Mouse (Mus musculus) kidney, postnatal 14 days (tissue): ENCODE measurements at regions not wholly inside any gene's neighbourhood (a gene's known extent, or its start where the extent isn't known, plus 50 kb on each side); places are given as distances from the start of the nearest gene placed in this dataset.
A peak's percentile ranks its signal among the peaks of the same experiment; 100 is the strongest.

Experiments used
- DNase-seq: peaks from one replicate; pipeline ENCODE4 v3.0.0; 2022; ENCODE audit warnings: mixed read lengths

- no peak for DNase-seq
These were observed 196.1 kb upstream of the Gm6657 start for GRCm38 (mm10) chr12:77997916-77998315.

- no peak for DNase-seq
These were observed 193.6 kb upstream of the Gm6657 start for GRCm38 (mm10) chr12:78000401-78000800.

DNA sequence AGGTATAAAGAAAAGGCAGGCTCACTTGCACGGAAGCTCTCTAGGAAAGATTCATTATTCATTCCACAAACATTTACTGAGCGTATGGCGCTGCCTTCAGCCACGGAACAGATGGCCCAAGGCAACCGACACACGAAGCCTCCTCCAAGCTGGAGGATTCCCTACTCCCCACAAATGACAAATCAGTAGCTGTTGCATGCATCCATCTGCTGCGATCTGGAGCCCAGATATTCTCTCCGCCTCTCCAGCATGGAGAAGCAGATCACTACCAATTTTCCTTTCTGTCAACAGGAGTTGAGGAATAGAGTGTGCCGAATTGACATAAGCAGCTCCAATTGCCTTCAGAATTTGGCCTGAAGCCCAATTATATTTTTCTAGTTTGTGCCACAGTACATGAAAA is 192.2 kb upstream of the Gm6657 start:
- no peak for DNase-seq

GRCm38 (mm10) chr12:78033766-78034165 is 160.3 kb upstream of the Gm6657 start:
- DNase-seq = no peak

DNA sequence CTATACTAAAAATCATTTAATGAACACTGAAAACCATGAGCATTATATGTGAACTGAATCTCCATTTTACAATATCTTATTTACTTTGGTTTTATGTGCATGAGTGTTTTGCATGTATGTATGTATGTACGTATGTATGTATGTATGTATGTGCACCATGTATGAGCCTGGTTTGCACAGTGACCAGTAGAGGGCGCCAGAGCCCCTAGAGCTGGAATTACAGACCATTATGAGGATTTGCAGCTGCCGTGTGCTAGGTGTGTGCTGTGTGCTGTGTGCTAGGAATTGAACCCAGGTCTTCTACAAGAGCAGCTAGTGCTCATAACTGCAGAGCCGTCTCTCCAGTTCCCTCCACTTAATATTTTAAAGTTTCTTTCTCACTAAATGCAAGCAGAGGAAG is 147.5 kb upstream of the Gm6657 start:
- no peak for DNase-seq

- DNase-seq = peak; percentile 50
These were observed 138.1 kb upstream of the Gm6657 start for GRCm38 (mm10) chr12:78055956-78056355.

GRCm38 (mm10) chr12:78057166-78057565 is 136.9 kb upstream of the Gm6657 start:
- DNase-seq = no peak

DNA sequence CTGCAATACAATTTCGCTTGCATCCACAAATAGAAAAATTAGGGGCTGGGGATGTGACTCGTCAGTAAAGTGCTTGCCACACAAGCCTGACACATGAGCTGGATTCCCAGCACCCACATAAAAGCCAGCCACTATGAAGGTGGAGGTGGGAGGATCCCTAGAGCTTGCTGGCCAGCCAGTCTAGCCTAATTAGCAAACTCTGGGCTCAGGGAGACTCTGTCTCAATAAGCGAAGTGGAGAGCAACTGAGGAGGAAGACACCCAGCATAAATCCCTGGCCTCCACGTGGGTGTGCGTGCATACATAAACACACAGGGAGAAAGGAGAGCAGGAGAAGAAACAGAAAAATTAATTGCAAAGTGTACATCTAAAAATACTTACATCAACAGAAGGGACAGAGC is 134.1 kb upstream of the Gm6657 start:
- DNase-seq = no peak

GRCm38 (mm10) chr12:78066024-78066423 is 128.0 kb upstream of the Gm6657 start:
- no peak for DNase-seq

- DNase-seq = no peak
These were observed 121.1 kb upstream of the Gm6657 start for GRCm38 (mm10) chr12:78072935-78073334.

DNA sequence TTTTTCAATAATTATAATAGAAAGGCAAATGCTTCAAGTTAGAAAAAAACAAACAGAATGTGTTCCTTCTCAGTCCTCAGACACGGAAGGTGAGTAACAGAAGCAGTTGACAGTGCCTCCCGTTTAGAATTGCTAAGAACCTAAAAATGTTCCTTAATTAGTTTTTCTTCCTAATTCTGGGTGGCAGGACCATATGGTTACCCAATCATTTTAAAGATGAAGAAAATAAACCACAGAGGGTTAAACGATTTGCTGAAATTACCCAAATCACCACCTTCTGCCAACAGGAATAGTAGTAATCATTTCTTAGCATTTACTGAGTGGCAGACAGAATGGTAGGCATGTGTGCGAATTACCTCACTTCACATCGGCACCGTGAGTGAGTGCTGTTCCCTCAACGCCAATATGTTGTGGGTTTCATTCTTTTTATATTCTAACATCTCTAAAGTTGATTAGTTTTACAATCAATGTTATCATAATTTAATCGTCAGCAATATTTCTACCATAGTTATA is 119.7 kb upstream of the Gm6657 start:
- DNase-seq = no peak

DNA sequence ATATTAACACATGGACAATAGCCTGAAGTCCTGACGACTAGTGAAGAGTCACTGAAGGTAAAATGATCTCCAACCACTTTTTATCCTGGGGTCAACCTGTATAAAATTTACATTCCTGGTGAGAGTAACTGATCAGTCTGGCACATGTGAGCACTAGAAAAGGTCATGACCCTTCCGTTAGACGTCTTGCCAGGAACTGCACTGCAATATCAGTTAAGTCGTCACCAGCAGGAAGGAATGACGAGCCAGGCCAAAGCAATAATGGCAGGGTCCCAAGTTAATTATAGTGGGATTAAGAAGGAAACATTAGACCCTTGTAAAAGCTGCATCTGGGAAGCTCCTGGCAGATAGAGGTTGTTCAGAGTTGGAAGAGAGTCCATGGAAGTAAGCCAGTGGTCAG is 116.8 kb upstream of the Gm6657 start:
- DNase-seq = no peak

DNA sequence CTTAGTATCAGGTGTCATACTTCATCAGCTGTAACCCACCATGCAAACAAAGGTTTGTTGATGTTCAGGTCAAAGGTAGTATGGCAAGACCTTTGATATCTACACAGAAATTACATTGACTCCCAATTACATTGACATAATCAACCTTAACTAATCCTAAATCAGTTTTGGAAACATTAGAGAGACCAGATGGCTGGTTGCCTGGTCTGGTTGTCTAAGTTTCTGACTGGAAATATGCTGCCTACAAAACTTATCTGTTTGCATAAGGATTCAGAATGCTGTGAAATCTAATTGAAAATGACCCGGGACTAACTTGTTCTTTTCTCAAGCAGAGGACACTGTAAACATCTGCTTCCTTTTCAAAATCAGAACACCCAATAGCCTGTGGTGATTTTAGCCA is 111.9 kb upstream of the Gm6657 start:
- no peak for DNase-seq

- DNase-seq = no peak
These were observed 108.0 kb upstream of the Gm6657 start for GRCm38 (mm10) chr12:78086016-78086415.

GRCm38 (mm10) chr12:78087921-78088320 is 106.1 kb upstream of the Gm6657 start:
- no peak for DNase-seq

- no peak for DNase-seq
These were observed 99.6 kb upstream of the Gm6657 start for GRCm38 (mm10) chr12:78094471-78094870.

- DNase-seq = no peak
These were observed 98.7 kb upstream of the Gm6657 start for GRCm38 (mm10) chr12:78095352-78095751.

DNA sequence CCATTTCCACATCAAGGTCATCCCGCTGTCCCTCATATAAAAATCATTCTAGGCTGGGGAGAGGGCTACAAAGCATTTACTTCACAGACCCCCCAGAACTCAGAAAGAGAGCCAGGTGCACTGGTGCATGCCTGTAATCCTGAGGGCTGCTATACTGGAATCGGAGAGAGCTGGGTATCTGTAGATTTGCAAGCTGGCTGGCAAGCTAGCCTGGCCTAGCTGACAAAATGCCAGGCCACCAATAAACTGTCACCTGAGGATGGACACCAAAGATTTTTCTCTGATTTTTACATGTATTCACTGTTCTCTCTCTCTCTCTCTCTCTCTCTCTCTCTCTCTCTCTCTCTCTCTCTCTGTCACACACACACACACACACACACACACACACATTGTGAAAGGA is 98.1 kb upstream of the Gm6657 start:
- DNase-seq = no peak

- no peak for DNase-seq
These were observed 96.9 kb upstream of the Gm6657 start for GRCm38 (mm10) chr12:78097119-78097518.

DNA sequence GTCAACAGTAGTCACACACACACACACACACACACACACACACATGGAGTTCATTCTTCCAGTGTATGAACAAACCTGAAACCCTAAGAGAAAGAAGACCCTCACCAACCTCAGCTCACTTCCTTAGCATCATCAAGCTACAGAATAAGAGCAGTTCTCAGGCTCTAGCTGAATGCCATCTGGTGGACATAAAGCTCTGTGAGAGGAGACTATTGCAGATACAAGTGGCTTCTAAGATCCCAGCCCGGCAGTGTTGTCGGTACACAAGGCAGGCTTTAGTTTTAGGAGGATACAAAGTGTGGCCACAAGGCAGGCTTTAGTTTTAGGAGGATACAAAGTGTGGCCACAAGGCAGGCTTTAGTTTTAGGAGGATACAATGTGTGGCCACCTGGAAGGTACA is 96.3 kb upstream of the Gm6657 start:
- DNase-seq = no peak

- peak; percentile 24 for DNase-seq
These were observed 95.3 kb upstream of the Gm6657 start for GRCm38 (mm10) chr12:78098765-78099194.

DNA sequence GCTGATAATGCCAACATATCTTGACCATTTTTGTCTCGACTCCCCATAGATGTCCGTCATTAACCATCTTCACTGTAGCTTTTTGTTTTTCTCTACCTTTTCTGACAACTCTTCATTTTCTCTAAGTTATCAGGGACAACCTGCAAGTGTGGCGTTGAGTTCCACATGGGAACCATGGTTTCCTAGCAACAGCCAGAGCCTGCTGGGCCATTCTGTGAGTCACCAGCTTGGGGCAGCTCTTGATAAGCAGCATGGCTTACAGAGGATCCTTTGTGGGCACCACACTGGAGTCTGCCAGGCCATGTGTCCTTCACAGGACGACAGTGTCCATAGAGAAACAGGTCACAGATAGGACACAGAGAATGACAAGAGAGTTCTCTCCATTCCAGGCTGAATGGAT is 94.3 kb upstream of the Gm6657 start:
- no peak for DNase-seq

GRCm38 (mm10) chr12:78100756-78101155 is 93.3 kb upstream of the Gm6657 start:
- no peak for DNase-seq

- DNase-seq = no peak
These were observed 84.1 kb upstream of the Gm6657 start for GRCm38 (mm10) chr12:78109931-78110330.

GRCm38 (mm10) chr12:78118131-78118530 is 75.9 kb upstream of the Gm6657 start:
- peak; percentile 19 for DNase-seq

GRCm38 (mm10) chr12:78119246-78119645 is 74.8 kb upstream of the Gm6657 start:
- DNase-seq = no peak
